Mouse (Mus musculus): ENCODE measurements around the gene Flt1. TPM values are rescaled to one million over a fixed set of nuclear protein-coding genes. Genes with fewer than 3 reads are reported as not detected.

The Flt1 gene
- total and polyA plus RNA-seq, 3 experiments: 20.5 to 88.3 (median 82.1) TPM

DNA sequence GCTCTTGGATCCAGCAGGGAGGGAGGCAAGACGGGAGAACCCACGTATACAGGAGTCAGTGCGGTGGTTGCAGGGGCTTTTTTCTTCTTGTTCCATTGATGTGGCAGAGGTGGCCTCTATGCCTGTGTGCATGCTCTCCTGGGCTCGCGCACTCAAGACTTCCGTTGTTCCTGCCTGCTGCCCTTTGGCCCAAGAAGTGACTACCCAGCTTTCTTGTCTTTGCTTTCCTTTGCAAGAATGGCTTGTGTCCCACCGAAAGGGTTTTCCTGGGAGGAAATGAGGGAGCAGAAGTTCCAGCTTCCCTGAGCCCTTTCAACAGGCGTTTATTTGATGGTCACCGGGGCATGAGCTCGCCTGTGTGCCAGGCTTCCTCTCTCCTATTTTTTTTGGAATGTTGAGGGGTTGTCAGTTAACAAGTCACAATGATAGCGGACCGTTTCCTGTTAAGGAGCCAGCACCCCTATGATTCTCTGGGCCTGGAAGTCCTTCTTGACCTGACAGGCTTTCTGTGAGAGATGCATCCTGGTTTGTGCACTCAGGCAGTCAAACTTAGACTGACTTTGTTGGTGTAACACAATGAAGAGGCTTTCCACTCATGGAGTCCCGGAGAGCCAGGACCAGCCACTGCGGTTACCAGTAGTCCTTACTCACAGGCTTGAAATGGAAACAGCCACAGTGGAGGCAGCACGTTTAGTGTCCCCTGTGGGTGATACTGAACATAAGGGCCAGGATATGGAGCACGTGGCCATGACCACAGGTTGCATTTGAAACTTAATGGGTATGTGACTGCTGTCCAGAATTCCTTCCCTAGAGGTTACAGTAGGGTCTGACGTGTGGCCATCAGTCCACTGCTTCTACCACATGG is 95.2 kb downstream of the Flt1 start:
- H3K9ac ChIP-seq (ENCODE audit: low read depth, low read length): no peak overlapping the region
- no peak for DNase-seq
- H3K4me3 ChIP-seq: no peak overlapping the region
- peaks cover 9% of the 10 kb centered on the region for H3K36me3 ChIP-seq (ENCODE audit: control insufficient read depth, insufficient read depth, low read length)
- WGBS: 45% methylated on average over 17 of the region's 17 CpGs
- intact Hi-C loops (cut with DNase I): no loop called here
- no peaks in the 10 kb centered on the region for H3K79me2 ChIP-seq (replicated peaks; ENCODE audit: control insufficient read depth, insufficient read depth, low read length)
- H3K27ac ChIP-seq: peak overlapping the region; percentile 23
- peaks cover 11% of the 10 kb centered on the region for H3K4me1 ChIP-seq (ENCODE audit: control insufficient read depth, insufficient read depth, low read length)
- no peaks in the 10 kb centered on the region for H3K27me3 ChIP-seq (ENCODE audit: control insufficient read depth, insufficient read depth, low read length)
- TF ChIP-seq POLR2A (IDR thresholded peaks at IDR 0.05; ENCODE audit: insufficient read depth, low read depth, low read length) (no peak), CTCF (IDR thresholded peaks at IDR 0.05) (no peak), EP300 (IDR thresholded peaks at IDR 0.05; ENCODE audit: insufficient read depth, low read depth, low read length) (no peak)

DNA sequence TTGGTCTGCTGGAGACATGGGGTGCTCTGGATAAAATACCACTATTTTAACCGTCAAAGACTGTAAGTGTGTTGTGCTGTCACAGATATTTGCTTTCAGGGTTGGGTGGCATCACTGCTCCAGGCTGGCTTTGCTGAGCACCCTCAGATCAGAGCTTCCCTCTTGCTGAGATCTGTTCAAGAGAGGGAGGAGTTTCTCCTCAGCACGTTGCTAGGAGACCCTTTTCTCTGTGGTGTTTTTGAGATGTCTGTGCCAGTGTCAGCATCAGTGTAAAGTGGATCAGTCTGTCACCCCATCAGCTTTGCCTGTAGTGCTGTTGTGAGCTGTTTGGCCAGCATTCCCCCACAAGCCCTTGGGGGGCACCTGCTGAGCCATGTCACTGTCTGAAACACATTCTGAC is 98.9 kb downstream of the Flt1 start:
- intact Hi-C loops (cut with DNase I): no loop called here
- TF ChIP-seq EP300 (IDR thresholded peaks at IDR 0.05; ENCODE audit: insufficient read depth, low read depth, low read length): no peak
- no peak for TF ChIP-seq POLR2A (IDR thresholded peaks at IDR 0.05; ENCODE audit: insufficient read depth, low read depth, low read length)
- TF ChIP-seq CTCF (IDR thresholded peaks at IDR 0.05): no peak

DNA sequence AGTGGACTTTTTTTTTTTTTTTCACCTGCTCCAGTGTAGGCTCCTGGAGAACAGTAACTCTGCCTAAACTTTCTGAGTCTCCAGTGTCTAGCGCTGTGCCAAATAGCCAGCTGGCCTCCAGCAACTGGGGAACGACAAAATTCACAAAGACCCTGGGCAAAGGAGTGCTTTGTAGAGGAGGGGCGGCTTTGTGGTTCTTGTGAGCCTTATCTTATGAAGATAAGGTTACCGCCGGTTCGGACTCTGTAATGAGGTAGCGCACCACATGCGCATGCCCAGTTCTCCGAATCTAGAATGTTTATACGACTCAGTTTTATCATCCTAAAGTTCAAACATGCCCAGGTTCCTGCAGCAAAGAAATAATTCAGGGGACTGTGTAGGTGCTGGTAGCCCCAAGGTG is 102.1 kb downstream of the Flt1 start:
- no peaks in the 10 kb centered on the region for H3K79me2 ChIP-seq (replicated peaks; ENCODE audit: control insufficient read depth, insufficient read depth, low read length)
- H3K4me3 ChIP-seq: no peak overlapping the region
- TF ChIP-seq POLR2A (IDR thresholded peaks at IDR 0.05; ENCODE audit: insufficient read depth, low read depth, low read length) (no peak), EP300 (IDR thresholded peaks at IDR 0.05; ENCODE audit: insufficient read depth, low read depth, low read length) (no peak), CTCF (IDR thresholded peaks at IDR 0.05) (no peak)
- H3K9ac ChIP-seq (ENCODE audit: low read depth, low read length): no peak overlapping the region
- intact Hi-C loops (cut with DNase I): no loop called here
- peaks cover 8% of the 10 kb centered on the region for H3K4me1 ChIP-seq (ENCODE audit: control insufficient read depth, insufficient read depth, low read length)
- WGBS: 46% methylated on average over 10 of the region's 10 CpGs
- H3K36me3 ChIP-seq (ENCODE audit: control insufficient read depth, insufficient read depth, low read length): no peaks in the 10 kb centered on the region; the same call in none of the 2 replicates
- DNase-seq: no peak
- H3K27me3 ChIP-seq (ENCODE audit: control insufficient read depth, insufficient read depth, low read length): no peaks in the 10 kb centered on the region
- H3K27ac ChIP-seq: no peak overlapping the region

More for the DNA sequence above, 98.9 kb downstream of the Flt1 start:
- Histone ChIP-seq H3K36me3 (ENCODE audit: control insufficient read depth, insufficient read depth, low read length) (peaks cover 6% of the 10 kb centered on the region), H3K27ac (no peak overlapping the region), H3K4me1 (ENCODE audit: control insufficient read depth, insufficient read depth, low read length) (peaks cover 11% of the 10 kb centered on the region), H3K27me3 (ENCODE audit: control insufficient read depth, insufficient read depth, low read length) (no peaks in the 10 kb centered on the region), H3K79me2 (replicated peaks; ENCODE audit: control insufficient read depth, insufficient read depth, low read length) (no peaks in the 10 kb centered on the region), H3K4me3 (no peak overlapping the region), H3K9ac (ENCODE audit: low read depth, low read length) (no peak overlapping the region)
- no peak for DNase-seq
- 70% methylated on average over 2 of the region's 2 CpGs for WGBS

DNA sequence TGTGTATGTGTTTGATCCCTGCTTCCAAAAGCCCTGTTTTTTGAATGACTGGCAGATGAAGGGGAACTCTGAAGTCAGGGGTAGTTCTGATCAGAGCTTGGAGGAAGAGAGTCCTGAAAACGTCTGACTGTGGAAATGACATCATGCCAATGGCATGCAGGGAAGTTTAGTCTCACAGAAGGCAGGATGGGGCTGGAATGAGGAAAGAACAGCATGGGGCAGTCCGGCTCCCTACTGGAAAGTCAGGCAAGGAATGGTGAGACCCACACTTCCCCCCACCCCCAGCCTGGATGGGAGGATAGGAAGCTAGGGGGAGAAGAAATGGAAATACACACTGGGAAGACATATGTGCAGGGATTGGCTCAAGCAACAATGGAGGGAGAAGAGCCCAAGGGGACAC is 105.6 kb downstream of the Flt1 start:
- no peak for DNase-seq
- intact Hi-C loops (cut with DNase I): no loop called here
- H3K27ac ChIP-seq: peak overlapping the region; percentile 45
- no peak overlapping the region for H3K4me3 ChIP-seq
- H3K79me2 ChIP-seq (replicated peaks; ENCODE audit: control insufficient read depth, insufficient read depth, low read length): no peaks in the 10 kb centered on the region
- H3K4me1 ChIP-seq (ENCODE audit: control insufficient read depth, insufficient read depth, low read length): peaks cover 15% of the 10 kb centered on the region
- no peak overlapping the region for H3K9ac ChIP-seq (ENCODE audit: low read depth, low read length)
- peaks cover 5% of the 10 kb centered on the region for H3K36me3 ChIP-seq (ENCODE audit: control insufficient read depth, insufficient read depth, low read length)
- no peaks in the 10 kb centered on the region for H3K27me3 ChIP-seq (ENCODE audit: control insufficient read depth, insufficient read depth, low read length)
- no peak for TF ChIP-seq POLR2A (IDR thresholded peaks at IDR 0.05; ENCODE audit: insufficient read depth, low read depth, low read length)
- TF ChIP-seq EP300 (IDR thresholded peaks at IDR 0.05; ENCODE audit: insufficient read depth, low read depth, low read length): no peak
- no peak for TF ChIP-seq CTCF (IDR thresholded peaks at IDR 0.05)
- 10% methylated on average over 2 of the region's 2 CpGs for WGBS

DNA sequence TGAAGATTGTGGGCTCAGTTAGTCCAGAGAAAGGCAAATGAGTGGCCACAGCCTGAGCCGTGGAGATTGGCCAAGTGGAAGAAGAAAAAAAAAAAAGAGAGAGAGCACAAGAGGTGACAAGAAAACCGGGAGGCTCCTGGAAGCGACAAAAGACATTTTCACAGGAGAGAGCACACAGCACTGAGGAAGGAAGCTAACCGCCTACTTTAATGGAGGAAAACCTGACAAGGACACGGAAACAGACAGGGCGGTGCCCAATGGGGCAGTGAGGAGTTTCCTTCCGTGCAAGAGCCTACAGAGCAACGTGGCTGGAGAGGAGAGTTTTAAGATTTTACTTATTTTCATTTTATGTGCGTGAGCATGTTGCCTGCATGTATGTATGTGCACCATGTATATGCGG is 107.6 kb downstream of the Flt1 start:
- H3K4me1 ChIP-seq (ENCODE audit: control insufficient read depth, insufficient read depth, low read length): peaks cover 15% of the 10 kb centered on the region
- peak; percentile 76; the same call in 1 of the 2 replicates for TF ChIP-seq EP300 (IDR thresholded peaks at IDR 0.05; ENCODE audit: insufficient read depth, low read depth, low read length)
- TF ChIP-seq POLR2A (IDR thresholded peaks at IDR 0.05; ENCODE audit: insufficient read depth, low read depth, low read length): no peak
- WGBS: 57% methylated on average over 10 of the region's 10 CpGs
- no peak overlapping the region for H3K4me3 ChIP-seq
- H3K27ac ChIP-seq: peak overlapping the region; percentile 40; the same call in 1 of the 2 replicates
- no peaks in the 10 kb centered on the region for H3K27me3 ChIP-seq (ENCODE audit: control insufficient read depth, insufficient read depth, low read length)
- H3K79me2 ChIP-seq (replicated peaks; ENCODE audit: control insufficient read depth, insufficient read depth, low read length): no peaks in the 10 kb centered on the region
- intact Hi-C loops (cut with DNase I): loop anchor here (5.0 kb wide), 2 partner anchors 36 to 39 kb away; no protein-coding TSS in a partner anchor
- DNase-seq: peak; percentile 33 to 39
- peaks cover 8% of the 10 kb centered on the region for H3K36me3 ChIP-seq (ENCODE audit: control insufficient read depth, insufficient read depth, low read length)
- H3K9ac ChIP-seq (ENCODE audit: low read depth, low read length): no peak overlapping the region

DNA sequence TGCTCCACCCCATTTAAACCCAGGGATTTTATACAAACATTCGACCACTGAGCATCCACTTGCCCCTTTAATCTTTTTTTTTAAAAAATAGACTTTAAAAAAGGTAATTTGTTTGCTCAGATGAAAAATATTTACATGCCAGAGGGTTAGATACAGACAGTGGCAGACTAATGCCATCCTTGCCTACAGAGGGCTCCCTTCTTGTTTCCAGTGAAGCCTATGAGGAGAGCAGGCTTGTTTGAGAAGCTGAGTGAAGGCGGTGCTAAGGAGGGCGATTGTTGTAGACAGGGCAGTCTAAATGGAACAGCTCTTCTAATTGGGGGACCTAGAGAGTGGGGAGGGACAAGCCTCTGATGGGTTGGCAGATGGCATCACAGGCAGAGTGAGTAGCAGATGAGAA is 109.4 kb downstream of the Flt1 start:
- intact Hi-C loops (cut with DNase I): loop anchor here (5.0 kb wide), 2 partner anchors 34 to 41 kb away; no protein-coding TSS in a partner anchor
- H3K36me3 ChIP-seq (ENCODE audit: control insufficient read depth, insufficient read depth, low read length): peaks cover 8% of the 10 kb centered on the region
- H3K4me3 ChIP-seq: no peak overlapping the region
- H3K27ac ChIP-seq: no peak overlapping the region
- H3K9ac ChIP-seq (ENCODE audit: low read depth, low read length): no peak overlapping the region
- peaks cover 16% of the 10 kb centered on the region for H3K4me1 ChIP-seq (ENCODE audit: control insufficient read depth, insufficient read depth, low read length)
- no peak for TF ChIP-seq POLR2A (IDR thresholded peaks at IDR 0.05; ENCODE audit: insufficient read depth, low read depth, low read length)
- TF ChIP-seq CTCF (IDR thresholded peaks at IDR 0.05): peak; percentile 30
- 72% methylated on average over 3 of the region's 3 CpGs for WGBS
- H3K27me3 ChIP-seq (ENCODE audit: control insufficient read depth, insufficient read depth, low read length): no peaks in the 10 kb centered on the region
- no peak for DNase-seq
- H3K79me2 ChIP-seq (replicated peaks; ENCODE audit: control insufficient read depth, insufficient read depth, low read length): no peaks in the 10 kb centered on the region

Data from heart, adult 2 months (tissue).